Mouse (Mus musculus) forebrain, embryonic 15.5 days (tissue): ENCODE results near the gene AC124502.3. TPM values are rescaled to one million over a fixed set of nuclear protein-coding genes. Genes with fewer than 3 reads are reported as not detected.
"Not testable (repeated sequence)": the region's sequence is repeated elsewhere in the genome, so short reads cannot be mapped to it uniquely, and the experiment has no call there.

Experiments
- ATAC-seq: fragments of 200-750 bp; cut with Nextera tagmentation; replicated peaks from 2 replicates; pipeline ENCODE4 v1.8.0; 2017; ENCODE audit warnings: mild to moderate bottlenecking, moderate TSS enrichment, moderate library complexity
- H3K27ac ChIP-seq: fragments of 300-500 bp; sonication (generic); replicated peaks from 2 replicates; pipeline ENCODE4 v1.5.1; 2015; ENCODE audit warnings: mild to moderate bottlenecking, inconsistent platforms
- H3K27me3 ChIP-seq: fragments of 300-500 bp; sonication (generic); 2 replicates; pipeline ENCODE4 v1.6.1; 2015; ENCODE audit warnings: inconsistent platforms
- H3K36me3 ChIP-seq: fragments of 300-500 bp; sonication (generic); 2 replicates; pipeline ENCODE4 v1.6.1; 2015; ENCODE audit warnings: mild to moderate bottlenecking, inconsistent platforms
- H3K4me1 ChIP-seq: fragments of 300-500 bp; sonication (generic); 2 replicates; pipeline ENCODE4 v1.6.1; 2015; ENCODE audit warnings: inconsistent platforms
- H3K4me2 ChIP-seq: fragments of 300-500 bp; sonication (generic); replicated peaks from 2 replicates; pipeline ENCODE4 v1.6.1; 2015; ENCODE audit warnings: mild to moderate bottlenecking, inconsistent platforms
- H3K4me3 ChIP-seq: fragments of 300-500 bp; sonication (generic); 2 replicates; pipeline ENCODE4 v1.5.1; 2015; ENCODE audit warnings: mild to moderate bottlenecking, inconsistent platforms
- H3K9ac ChIP-seq: fragments of 300-500 bp; sonication (generic); replicated peaks from 2 replicates; pipeline ENCODE4 v1.6.1; 2015; ENCODE audit warnings: mild to moderate bottlenecking, inconsistent platforms
- H3K9me3 ChIP-seq: fragments of 300-500 bp; sonication (generic); 2 replicates; pipeline ENCODE4 v1.6.1; 2016; ENCODE audit warnings: inconsistent platforms
- WGBS: fragments of 180-500 bp; shearing (Covaris S2); methylation state at CpG from one replicate; pipeline ENCODE4 v1.1.7; 2015; ENCODE audit warnings: mixed read lengths; 5-methylcytosine and 5-hydroxymethylcytosine counted together
- polyA plus RNA-seq: library from polyadenylated mRNA; unstranded; fragments of >200 nt; fragmentation: Nextera tagmentation; extraction: Ambion mirVana; gene quantifications from 2 replicates; pipeline ENCODE4 v1.2.1, GENCODE M21; 2015

Gene AC124502.3
- polyA plus RNA-seq, 1 experiment from 2014 or later: 4.0 TPM

DNA sequence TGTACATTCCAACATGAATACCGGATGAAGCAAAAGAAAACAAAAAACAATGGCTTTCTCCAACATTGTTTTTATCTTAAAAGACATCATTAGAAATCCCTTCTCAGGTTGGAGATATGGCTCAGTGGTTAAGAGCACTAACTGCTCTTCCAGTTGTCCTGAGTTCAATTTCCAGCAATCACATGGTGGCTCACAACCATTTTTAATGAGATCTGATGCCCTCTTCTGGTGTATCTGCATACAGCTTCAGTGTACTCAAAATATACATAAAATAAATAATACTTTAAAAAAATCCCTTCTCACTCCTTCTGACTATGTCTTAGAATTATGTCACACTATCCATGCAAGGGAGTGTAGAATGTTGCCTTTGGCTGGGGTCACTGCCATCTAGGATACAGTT lies 40.6 kb downstream of the AC124502.3 start:
- no peak overlapping the region for H3K4me3 ChIP-seq
- H3K9ac ChIP-seq: no peak overlapping the region
- 96% methylated on average over 1 of the region's 1 CpGs for WGBS
- peaks cover 42% of the 10 kb centered on the region for H3K27me3 ChIP-seq
- no peaks in the 10 kb centered on the region for H3K36me3 ChIP-seq
- H3K9me3 ChIP-seq: no peaks in the 10 kb centered on the region
- no peak overlapping the region for H3K27ac ChIP-seq
- no peak overlapping the region for H3K4me2 ChIP-seq
- no peaks in the 10 kb centered on the region for H3K4me1 ChIP-seq
- no peak for ATAC-seq

DNA sequence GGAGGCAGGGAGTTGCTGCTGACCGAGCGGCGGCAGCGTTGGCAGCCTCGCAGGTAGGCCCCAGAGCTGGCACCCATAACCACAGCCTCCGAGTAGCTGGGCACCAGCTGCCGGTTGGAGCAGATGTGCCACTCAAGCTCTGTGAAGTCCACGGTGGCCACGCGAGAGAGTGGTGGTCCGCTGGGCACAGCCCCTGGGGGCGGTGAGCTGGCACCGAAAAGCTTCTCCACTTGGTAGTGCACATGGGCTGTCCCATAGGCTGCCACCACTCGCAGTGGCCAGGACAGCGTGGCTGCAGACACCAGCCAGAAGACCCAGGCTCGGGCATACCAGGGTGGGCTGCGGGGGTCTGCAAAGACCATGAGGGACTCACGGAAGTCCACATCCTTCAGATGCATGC lies 43.3 kb downstream of the AC124502.3 start:
- H3K4me3 ChIP-seq: no peak overlapping the region
- H3K27me3 ChIP-seq: peaks cover 66% of the 10 kb centered on the region
- no peak overlapping the region for H3K27ac ChIP-seq
- no peaks in the 10 kb centered on the region for H3K9me3 ChIP-seq
- no peak overlapping the region for H3K9ac ChIP-seq
- 67% methylated on average over 17 of the region's 18 CpGs for WGBS
- no peaks in the 10 kb centered on the region for H3K36me3 ChIP-seq
- peaks cover 15% of the 10 kb centered on the region for H3K4me1 ChIP-seq
- ATAC-seq: no peak
- H3K4me2 ChIP-seq: no peak overlapping the region

DNA sequence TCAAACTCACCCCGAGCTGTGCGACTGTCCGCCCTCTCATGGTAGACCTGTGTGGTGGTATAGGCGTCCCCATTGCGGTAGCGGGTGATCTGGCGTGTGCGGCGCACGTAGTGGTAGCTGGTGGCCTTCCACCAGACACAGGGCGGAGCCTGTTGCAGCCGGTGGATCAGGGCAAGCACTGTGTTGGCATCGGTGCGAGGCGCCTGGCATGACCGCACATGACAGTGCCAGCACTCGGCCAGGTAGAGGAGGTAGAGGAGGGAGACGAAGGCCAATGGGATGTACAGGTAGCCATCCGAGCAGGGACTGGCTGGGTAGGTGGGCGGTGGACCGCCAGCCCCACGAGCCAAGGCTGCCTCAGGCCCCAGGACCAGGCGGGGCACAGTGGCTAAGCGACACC lies 43.9 kb downstream of the AC124502.3 start:
- H3K36me3 ChIP-seq: no peaks in the 10 kb centered on the region
- peaks cover 21% of the 10 kb centered on the region for H3K4me1 ChIP-seq
- no peaks in the 10 kb centered on the region for H3K9me3 ChIP-seq
- peaks cover 66% of the 10 kb centered on the region for H3K27me3 ChIP-seq
- no peak for ATAC-seq
- H3K27ac ChIP-seq: no peak overlapping the region
- no peak overlapping the region for H3K4me2 ChIP-seq
- no peak overlapping the region for H3K4me3 ChIP-seq
- 76% methylated on average over 24 of the region's 24 CpGs for WGBS
- H3K9ac ChIP-seq: no peak overlapping the region

DNA sequence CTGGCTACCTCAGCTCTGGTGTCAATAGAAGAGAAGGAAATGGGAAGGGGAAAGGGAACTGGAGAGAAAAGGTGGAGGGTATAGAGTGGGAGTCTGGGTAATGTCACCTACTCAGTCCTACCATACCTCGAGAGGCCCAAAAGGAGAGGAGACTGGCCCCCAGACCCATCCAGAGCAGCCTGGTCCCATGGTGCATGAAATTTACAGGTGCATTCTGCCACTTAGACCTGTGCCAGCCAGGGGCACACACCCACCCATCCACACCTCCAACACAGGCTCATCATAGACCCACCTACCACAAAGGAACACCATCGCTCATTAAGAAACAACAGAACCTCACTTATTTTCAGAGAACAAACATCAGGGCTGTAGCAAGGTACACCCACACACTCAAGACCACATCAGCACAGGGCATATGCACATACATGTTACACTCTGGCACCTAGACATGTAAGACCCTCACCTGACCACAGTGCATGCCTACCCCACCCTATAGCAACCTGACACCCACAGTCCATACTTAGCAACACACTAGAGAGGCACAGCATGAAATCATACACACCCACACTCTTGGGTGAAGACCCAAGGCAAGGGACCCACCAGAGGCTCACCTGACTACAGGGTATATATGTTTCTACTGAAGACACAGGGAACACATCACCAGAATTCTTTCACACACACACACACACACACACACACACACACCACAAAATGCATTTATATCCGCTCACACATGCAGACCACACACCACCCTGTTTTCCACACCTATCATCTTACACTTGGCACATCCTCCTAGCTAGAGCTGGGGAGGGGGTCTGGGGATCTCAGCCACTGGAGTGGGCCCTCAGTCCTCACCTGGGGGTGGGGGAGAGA lies 45.5 kb downstream of the AC124502.3 start:
- Histone ChIP-seq H3K9me3 (no peaks in the 10 kb centered on the region), H3K4me1 (peaks cover 30% of the 10 kb centered on the region), H3K27ac (no peak overlapping the region), H3K4me2 (peak overlapping the region; percentile 93), H3K9ac (peak overlapping the region; percentile 66; the same call in 1 of the 2 replicates), H3K27me3 (peaks cover 66% of the 10 kb centered on the region), H3K4me3 (peak overlapping the region; percentile 64), H3K36me3 (no peaks in the 10 kb centered on the region)
- ATAC-seq: no peak
- WGBS: 63% methylated on average over 3 of the region's 3 CpGs

DNA sequence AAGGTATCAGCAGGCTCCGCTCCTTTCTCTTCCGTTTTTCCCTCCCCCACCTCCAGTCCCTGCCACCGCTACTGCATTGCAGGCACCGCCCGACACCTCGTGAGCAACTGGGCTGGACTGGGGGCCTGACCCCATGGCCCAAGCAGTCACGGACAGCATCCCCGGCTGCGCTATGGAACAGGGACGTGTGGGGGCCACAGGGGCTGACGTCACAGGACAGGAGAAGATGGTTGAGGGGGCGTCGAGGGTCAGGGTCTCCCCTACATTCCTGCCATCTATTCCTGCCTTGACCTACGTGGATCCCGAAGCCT lies 46.1 kb downstream of the AC124502.3 start:
- no peak for ATAC-seq
- Histone ChIP-seq H3K27ac (no peak overlapping the region), H3K27me3 (peaks cover 66% of the 10 kb centered on the region)

DNA sequence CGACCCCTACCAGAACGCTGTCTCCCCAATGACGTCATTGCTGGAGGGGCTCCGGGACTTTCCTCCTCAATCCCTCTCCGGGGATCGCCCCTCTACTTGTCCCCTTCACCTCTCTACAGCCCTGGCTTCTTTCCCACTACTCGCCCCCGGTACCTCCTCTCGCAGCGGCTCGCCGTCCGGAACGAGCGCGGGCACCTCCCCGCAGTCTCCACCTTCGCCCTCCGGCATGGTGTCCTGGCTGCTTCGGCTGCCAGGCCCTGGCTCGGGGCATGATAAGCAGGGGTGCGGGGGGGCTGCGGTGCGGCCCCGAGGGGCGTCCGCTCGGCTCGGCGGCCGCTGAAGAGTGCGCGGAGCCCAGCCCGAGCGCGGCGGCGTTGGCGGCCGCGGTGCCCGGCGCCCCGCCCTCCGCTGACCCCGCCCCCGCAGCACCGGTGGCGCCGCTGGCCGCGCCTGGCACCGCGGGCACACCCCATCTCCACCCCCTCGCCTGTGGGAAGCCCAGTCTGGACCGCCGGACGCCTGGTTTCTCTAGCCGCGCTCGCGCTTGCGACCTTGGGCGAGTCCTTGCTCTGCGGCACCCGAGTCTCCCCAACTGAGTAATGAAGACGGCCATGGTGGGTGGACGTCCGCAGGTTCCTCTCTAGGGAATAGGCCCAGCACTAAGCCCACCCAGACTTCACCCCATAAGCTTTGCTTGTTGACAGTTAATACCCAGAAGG lies 46.6 kb downstream of the AC124502.3 start, which contains the start of gene Tmem151a:
Gene Tmem151a, minus strand, starts transcription at position 387 of the 719 bp plus-strand sequence.
- Histone ChIP-seq H3K36me3 (peaks cover under 1% of the 10 kb centered on the region; the same call in 1 of the 2 replicates), H3K4me1 (peaks cover 34% of the 10 kb centered on the region), H3K9ac (peak within 1 kb of the TSS; percentile 66), H3K4me2 (peak within 1 kb of the TSS; percentile 93), H3K27ac (no peak within 1 kb of the TSS), H3K9me3 (no peaks in the 10 kb centered on the region), H3K27me3 (peaks cover 63% of the 10 kb centered on the region), H3K4me3 (peak within 1 kb of the TSS; percentile 64)
- ATAC-seq: no peak
- under 1% methylated on average over 60 of the region's 69 CpGs for WGBS

More for the DNA sequence above, 46.1 kb downstream of the AC124502.3 start:
- H3K9me3 ChIP-seq: no peaks in the 10 kb centered on the region
- H3K4me2 ChIP-seq: peak overlapping the region; percentile 93
- peak overlapping the region; percentile 66 for H3K9ac ChIP-seq
- H3K4me3 ChIP-seq: peak overlapping the region; percentile 64
- 3% methylated on average over 15 of the region's 15 CpGs for WGBS
- H3K4me1 ChIP-seq: peaks cover 34% of the 10 kb centered on the region
- H3K36me3 ChIP-seq: no peaks in the 10 kb centered on the region; the same call in 1 of the 2 replicates

DNA sequence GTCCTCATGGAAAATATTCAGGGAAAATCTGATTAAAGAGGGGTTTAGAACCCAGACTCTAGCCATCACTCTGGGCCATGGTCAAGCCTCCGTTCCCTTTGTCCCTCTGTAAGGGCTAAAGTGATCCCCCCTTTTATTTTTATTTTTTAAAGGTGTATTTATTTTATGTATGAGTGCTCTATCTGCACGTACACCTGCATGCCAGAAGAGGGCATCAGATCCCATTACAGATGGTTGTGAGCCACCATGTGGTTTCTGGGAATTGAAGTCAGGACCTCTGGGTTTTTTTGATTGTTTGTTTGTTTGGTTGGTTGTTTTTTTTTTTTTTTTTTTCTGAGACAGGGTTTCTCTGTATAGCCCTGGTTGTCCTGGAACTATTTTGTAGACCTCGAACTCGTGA lies 47.8 kb downstream of the AC124502.3 start:
- not testable (repeated sequence) for H3K9me3 ChIP-seq, H3K4me2 ChIP-seq, H3K27ac ChIP-seq, H3K9ac ChIP-seq, H3K4me3 ChIP-seq, ATAC-seq
- Histone ChIP-seq H3K27me3 (peaks cover 51% of the 10 kb centered on the region), H3K4me1 (peaks cover 34% of the 10 kb centered on the region), H3K36me3 (peaks cover 11% of the 10 kb centered on the region)
- 55% methylated on average over 4 of the region's 4 CpGs for WGBS

DNA sequence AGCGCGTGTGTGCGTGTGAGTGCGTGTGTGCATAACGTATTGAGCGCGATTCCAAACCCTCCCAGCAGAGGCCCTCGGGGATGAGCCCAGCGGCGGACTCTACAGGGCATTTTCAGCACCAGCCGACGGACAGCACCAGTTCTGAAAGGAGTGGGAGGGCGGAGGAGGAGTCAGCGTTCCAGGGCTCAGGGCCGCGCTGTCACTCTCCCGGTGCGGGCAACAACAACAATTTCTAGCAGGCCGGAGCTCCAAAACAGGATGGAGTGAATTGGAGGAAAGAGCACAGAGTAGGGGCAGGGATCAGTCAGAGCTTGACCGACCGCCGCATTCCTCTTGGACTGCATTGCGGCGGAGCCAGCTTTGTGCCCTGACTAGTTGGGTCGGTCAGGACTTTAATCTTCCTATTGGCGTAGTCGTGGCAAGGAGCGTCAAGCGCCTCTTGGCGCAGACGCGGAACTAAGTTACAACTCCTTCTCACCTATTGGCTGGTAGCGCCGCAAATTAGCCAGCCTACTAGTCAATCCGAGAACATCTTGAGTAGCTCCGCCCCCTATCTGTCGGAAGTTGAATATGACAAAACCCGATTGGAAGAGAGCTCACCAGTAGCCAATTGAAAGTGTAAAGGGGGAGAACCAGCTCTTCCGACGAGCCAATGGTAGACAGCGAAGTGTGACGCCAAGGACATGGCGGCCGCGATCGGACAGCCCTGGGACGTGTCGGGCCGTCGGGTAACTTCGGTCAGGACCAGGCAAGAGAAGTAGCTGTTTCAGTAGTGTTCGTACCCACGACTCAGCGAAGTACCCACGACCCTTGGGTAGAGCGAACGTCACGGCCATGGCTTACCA lies 49.4 kb downstream of the AC124502.3 start, which contains the start of gene Yif1a:
Gene Yif1a, plus strand, starts transcription at position 655 of the 845 bp plus-strand sequence.
- peak within 1 kb of the TSS; percentile 94 for H3K4me2 ChIP-seq
- WGBS: under 1% methylated on average over 58 of the region's 58 CpGs
- H3K27ac ChIP-seq: peak within 1 kb of the TSS; percentile 88
- ATAC-seq: peak; percentile 93
- H3K36me3 ChIP-seq: peaks cover 27% of the 10 kb centered on the region
- H3K9ac ChIP-seq: peak within 1 kb of the TSS; percentile 73
- peaks cover 35% of the 10 kb centered on the region for H3K27me3 ChIP-seq
- H3K4me3 ChIP-seq: peak within 1 kb of the TSS; percentile 86
- H3K4me1 ChIP-seq: peaks cover 37% of the 10 kb centered on the region
- no peaks in the 10 kb centered on the region for H3K9me3 ChIP-seq

DNA sequence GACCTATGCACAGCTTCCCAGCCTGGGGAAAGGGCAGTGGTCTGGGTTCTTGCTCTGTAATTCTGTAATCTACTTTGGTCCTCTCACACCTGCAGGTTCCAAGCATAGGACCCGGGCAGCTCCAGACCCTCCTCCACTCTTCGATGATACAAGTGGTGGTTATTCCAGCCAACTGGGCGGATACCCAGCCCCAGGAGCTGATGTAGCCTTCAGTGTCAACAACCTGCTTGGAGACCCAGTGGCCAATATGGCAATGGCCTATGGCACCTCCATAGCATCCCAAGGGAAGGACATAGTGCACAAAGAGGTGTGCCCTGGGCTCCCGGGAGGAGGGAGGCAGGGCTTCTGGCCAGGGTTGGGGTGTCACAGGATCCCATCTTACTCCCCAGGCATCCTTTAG lies 50.6 kb downstream of the AC124502.3 start:
- no peak for ATAC-seq
- no peaks in the 10 kb centered on the region for H3K9me3 ChIP-seq
- peak overlapping the region; percentile 73 for H3K9ac ChIP-seq
- peak overlapping the region; percentile 86 for H3K4me3 ChIP-seq
- H3K4me2 ChIP-seq: peak overlapping the region; percentile 94
- H3K36me3 ChIP-seq: peaks cover 35% of the 10 kb centered on the region
- H3K27ac ChIP-seq: no peak overlapping the region
- H3K27me3 ChIP-seq: peaks cover 23% of the 10 kb centered on the region
- peaks cover 49% of the 10 kb centered on the region for H3K4me1 ChIP-seq
- 88% methylated on average over 4 of the region's 4 CpGs for WGBS

DNA sequence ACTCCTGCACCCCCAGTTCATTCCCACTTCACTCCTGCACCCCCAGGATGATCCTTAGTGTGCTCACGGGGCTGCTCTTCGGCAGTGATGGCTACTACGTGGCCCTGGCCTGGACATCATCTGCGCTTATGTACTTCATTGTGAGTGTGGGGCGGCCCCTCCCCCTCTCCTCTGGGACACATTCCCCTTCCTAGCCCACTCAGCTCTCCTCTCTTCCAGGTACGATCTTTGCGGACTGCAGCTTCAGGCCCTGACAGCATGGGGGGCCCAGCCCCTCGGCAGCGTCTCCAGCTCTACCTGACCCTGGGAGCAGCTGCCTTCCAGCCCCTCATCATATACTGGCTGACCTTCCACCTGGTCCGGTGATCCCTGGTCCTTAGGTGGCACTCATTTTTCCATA lies 53.4 kb downstream of the AC124502.3 start:
- H3K36me3 ChIP-seq: peaks cover 35% of the 10 kb centered on the region
- no peak overlapping the region for H3K4me3 ChIP-seq
- no peak overlapping the region for H3K4me2 ChIP-seq
- no peak overlapping the region for H3K9ac ChIP-seq
- no peaks in the 10 kb centered on the region for H3K9me3 ChIP-seq
- no peak for ATAC-seq
- peaks cover 61% of the 10 kb centered on the region for H3K4me1 ChIP-seq
- no peaks in the 10 kb centered on the region for H3K27me3 ChIP-seq
- H3K27ac ChIP-seq: no peak overlapping the region
- 92% methylated on average over 10 of the region's 10 CpGs for WGBS

DNA sequence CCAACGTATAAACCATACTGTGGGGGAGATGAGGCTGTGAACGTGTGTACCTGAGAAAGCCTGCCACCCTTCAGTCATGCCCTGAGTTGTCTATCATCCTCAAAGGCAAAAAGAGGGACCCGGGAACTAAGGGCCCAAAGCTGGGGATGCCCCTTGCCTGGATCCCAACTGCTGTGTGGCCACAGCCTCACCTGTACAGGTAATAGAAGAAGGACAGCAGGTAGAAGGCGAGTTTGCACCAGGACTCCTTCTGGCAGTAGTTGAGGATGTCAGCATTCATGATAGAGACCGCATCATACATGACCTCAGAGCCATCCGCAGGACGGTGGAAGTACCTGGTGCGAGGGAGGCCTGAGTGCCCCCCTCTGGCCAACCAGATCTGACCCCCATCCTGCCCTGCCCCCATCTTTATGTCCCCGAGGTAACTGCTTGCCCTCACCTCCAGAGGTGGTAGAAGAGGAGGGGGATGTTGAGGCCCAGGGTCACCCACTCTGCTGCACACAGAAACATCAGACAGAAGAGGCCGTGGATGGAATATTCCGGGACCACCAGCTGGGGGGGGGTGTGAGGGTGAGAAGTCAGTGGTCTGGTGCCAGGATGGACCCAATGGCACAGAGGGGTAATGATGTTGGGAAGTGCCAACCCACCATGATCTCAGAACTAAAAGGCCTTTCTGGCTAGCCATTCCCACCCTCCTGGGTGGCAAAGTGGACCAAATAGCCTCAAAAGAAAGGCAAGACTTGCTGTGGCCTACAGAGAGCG lies 55.0 kb downstream of the AC124502.3 start:
- peaks cover 35% of the 10 kb centered on the region for H3K36me3 ChIP-seq
- 72% methylated on average over 12 of the region's 12 CpGs for WGBS
- no peak for ATAC-seq
- peak overlapping the region; percentile 85 for H3K4me2 ChIP-seq
- peaks cover 62% of the 10 kb centered on the region for H3K4me1 ChIP-seq
- H3K4me3 ChIP-seq: peak overlapping the region; percentile 94
- H3K27ac ChIP-seq: peak overlapping the region; percentile 95
- no peaks in the 10 kb centered on the region for H3K27me3 ChIP-seq
- no peaks in the 10 kb centered on the region for H3K9me3 ChIP-seq
- H3K9ac ChIP-seq: peak overlapping the region; percentile 99
